Mouse (Mus musculus): ENCODE measurements around the gene Prkg1. TPM values are rescaled to one million over a fixed set of nuclear protein-coding genes. Genes with fewer than 3 reads are reported as not detected.

Gene Prkg1
- polyA plus RNA-seq, 1 experiment from 2014 or later, result 7.1 TPM

DNA sequence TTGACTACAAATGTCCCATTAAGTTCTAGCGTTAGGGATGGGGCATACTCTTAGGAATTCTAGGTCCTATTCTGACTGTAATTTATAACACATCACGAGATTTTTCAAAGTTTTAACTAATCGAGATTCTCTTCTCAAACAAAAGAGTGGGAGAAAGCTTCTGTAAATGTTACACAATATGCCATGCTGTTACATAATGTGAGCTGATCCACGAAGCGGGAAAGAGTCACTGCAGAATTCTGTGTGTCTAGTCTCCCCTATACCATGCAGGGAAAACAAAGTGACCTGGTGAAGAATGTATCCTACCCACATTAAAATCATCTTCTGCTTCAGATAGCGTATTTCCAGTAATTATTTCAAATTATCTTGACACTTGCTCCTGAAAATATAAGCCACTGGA, 567.8 kb downstream of the Prkg1 start:
- DNase-seq (ENCODE audit: low spot score) (no peak), ATAC-seq (replicated peaks; ENCODE audit: insufficient number of reproducible peaks, low FRiP score, low TSS enrichment, low read depth) (no peak)
- H3K27ac ChIP-seq (replicated peaks; ENCODE audit: low read depth, low read length), result no peak overlapping the region
- H3K4me2 ChIP-seq (ENCODE audit: low read depth, low read length), result no peak overlapping the region
- H3K9me3 ChIP-seq (replicated peaks; ENCODE audit: control insufficient read depth, low read length), result no peaks in the 10 kb centered on the region
- no peak overlapping the region for H3K9ac ChIP-seq (replicated peaks; ENCODE audit: low read length)
- H3K27me3 ChIP-seq (ENCODE audit: control insufficient read depth, insufficient read depth, low read length), result no peaks in the 10 kb centered on the region
- WGBS, result 92% methylated on average over 6 of the region's 6 CpGs
- no peaks in the 10 kb centered on the region for H3K36me3 ChIP-seq (replicated peaks; ENCODE audit: control insufficient read depth, insufficient read depth, low read depth, low read length)
- no peak overlapping the region for H3K4me3 ChIP-seq (ENCODE audit: low read depth, low read length)
- no peaks in the 10 kb centered on the region for H3K4me1 ChIP-seq (ENCODE audit: control insufficient read depth, insufficient read depth, low read length)

DNA sequence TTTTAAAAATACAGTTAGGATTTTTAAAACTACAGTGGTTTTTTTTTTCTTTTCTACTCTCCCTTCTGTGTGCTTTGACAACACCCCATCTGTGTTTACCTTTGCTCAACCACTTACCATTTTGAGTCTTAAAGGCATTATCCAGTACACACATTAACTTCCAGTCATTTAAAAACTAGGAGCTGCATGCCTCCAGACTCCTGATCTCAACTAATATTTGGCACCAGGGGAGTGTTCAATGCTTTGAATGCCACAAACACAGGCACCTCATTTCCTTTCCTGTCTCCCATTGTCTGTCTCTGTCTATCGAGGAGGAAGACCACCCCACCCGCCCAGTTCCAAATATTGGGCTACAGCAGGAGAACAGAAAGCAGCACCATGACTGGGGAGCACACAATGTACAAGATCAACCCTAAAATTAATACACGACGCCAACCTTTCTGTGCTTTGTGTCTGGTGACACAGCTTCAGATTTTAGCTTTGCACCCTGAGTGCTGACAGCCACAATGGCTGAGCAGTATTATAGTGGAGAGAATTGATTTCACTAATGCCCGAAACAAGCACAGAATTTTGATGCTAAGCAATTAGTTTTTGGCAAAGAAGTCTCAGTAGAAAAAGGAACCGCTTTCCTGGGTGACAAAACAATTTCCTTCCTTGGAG, 576.1 kb downstream of the Prkg1 start:
- Histone ChIP-seq H3K27me3 (ENCODE audit: control insufficient read depth, insufficient read depth, low read length) (no peaks in the 10 kb centered on the region), H3K4me2 (ENCODE audit: low read depth, low read length) (no peak overlapping the region), H3K4me3 (ENCODE audit: low read depth, low read length) (no peak overlapping the region), H3K36me3 (replicated peaks; ENCODE audit: control insufficient read depth, insufficient read depth, low read depth, low read length) (no peaks in the 10 kb centered on the region), H3K27ac (replicated peaks; ENCODE audit: low read depth, low read length) (no peak overlapping the region), H3K4me1 (ENCODE audit: control insufficient read depth, insufficient read depth, low read length) (no peaks in the 10 kb centered on the region), H3K9me3 (replicated peaks; ENCODE audit: control insufficient read depth, low read length) (no peaks in the 10 kb centered on the region), H3K9ac (replicated peaks; ENCODE audit: low read length) (no peak overlapping the region)
- 88% methylated on average over 6 of the region's 6 CpGs for WGBS
- DNase-seq (ENCODE audit: low spot score) (no peak), ATAC-seq (replicated peaks; ENCODE audit: insufficient number of reproducible peaks, low FRiP score, low TSS enrichment, low read depth) (no peak)

GRCm38 (mm10) chr19:31180757-31181156, 584.1 kb downstream of the Prkg1 start:
- H3K27me3 ChIP-seq (ENCODE audit: control insufficient read depth, insufficient read depth, low read length), result no peaks in the 10 kb centered on the region
- no peak overlapping the region for H3K27ac ChIP-seq (replicated peaks; ENCODE audit: low read depth, low read length)
- ATAC-seq (replicated peaks; ENCODE audit: insufficient number of reproducible peaks, low FRiP score, low TSS enrichment, low read depth) (no peak), DNase-seq (ENCODE audit: low spot score) (no peak)
- no peak overlapping the region for H3K4me3 ChIP-seq (ENCODE audit: low read depth, low read length)
- no peak overlapping the region for H3K9ac ChIP-seq (replicated peaks; ENCODE audit: low read length)
- H3K36me3 ChIP-seq (replicated peaks; ENCODE audit: control insufficient read depth, insufficient read depth, low read depth, low read length), result no peaks in the 10 kb centered on the region
- H3K4me1 ChIP-seq (ENCODE audit: control insufficient read depth, insufficient read depth, low read length), result no peaks in the 10 kb centered on the region
- H3K4me2 ChIP-seq (ENCODE audit: low read depth, low read length), result no peak overlapping the region
- 91% methylated on average over 4 of the region's 4 CpGs for WGBS
- no peaks in the 10 kb centered on the region for H3K9me3 ChIP-seq (replicated peaks; ENCODE audit: control insufficient read depth, low read length)

- 85% methylated on average over 8 of the region's 8 CpGs for WGBS
- H3K36me3 ChIP-seq (replicated peaks; ENCODE audit: control insufficient read depth, insufficient read depth, low read depth, low read length), result no peaks in the 10 kb centered on the region
- H3K4me1 ChIP-seq (ENCODE audit: control insufficient read depth, insufficient read depth, low read length), result no peaks in the 10 kb centered on the region
- H3K9me3 ChIP-seq (replicated peaks; ENCODE audit: control insufficient read depth, low read length), result no peaks in the 10 kb centered on the region
- H3K27me3 ChIP-seq (ENCODE audit: control insufficient read depth, insufficient read depth, low read length), result no peaks in the 10 kb centered on the region
- H3K9ac ChIP-seq (replicated peaks; ENCODE audit: low read length), result no peak overlapping the region
- no peak overlapping the region for H3K4me2 ChIP-seq (ENCODE audit: low read depth, low read length)
- DNase-seq (ENCODE audit: low spot score), result no peak
- no peak overlapping the region for H3K4me3 ChIP-seq (ENCODE audit: low read depth, low read length)
- ATAC-seq (replicated peaks; ENCODE audit: insufficient number of reproducible peaks, low FRiP score, low TSS enrichment, low read depth), result no peak
- no peak overlapping the region for H3K27ac ChIP-seq (replicated peaks; ENCODE audit: low read depth, low read length)
Measured at GRCm38 (mm10) chr19:31177279-31177922, 587.4 kb downstream of the Prkg1 start.

DNA sequence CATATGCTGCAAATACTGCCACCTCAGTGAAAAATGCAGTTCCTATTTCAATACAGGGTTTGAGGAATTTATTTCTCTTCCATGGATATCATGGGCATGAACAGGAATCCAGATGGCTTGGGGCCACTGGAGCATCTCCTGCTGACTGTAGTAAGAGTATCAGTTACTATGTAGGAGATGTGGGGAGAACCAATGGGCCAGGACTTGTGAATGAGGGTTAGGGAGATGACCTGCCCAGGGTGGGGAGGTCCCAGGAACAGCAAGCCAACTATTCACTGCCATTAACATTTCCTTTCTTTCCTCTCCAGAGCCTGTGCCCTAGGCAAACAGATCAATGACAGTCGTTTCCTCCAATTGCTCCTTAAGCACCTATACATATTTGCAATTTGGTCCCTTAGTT, 593.8 kb downstream of the Prkg1 start:
- 35% methylated on average over 1 of the region's 1 CpGs for WGBS

GRCm38 (mm10) chr19:31158944-31159460, 605.8 kb downstream of the Prkg1 start:
- Histone ChIP-seq H3K36me3 (replicated peaks; ENCODE audit: control insufficient read depth, insufficient read depth, low read depth, low read length) (no peaks in the 10 kb centered on the region), H3K9ac (replicated peaks; ENCODE audit: low read length) (no peak overlapping the region), H3K27me3 (ENCODE audit: control insufficient read depth, insufficient read depth, low read length) (no peaks in the 10 kb centered on the region), H3K4me1 (ENCODE audit: control insufficient read depth, insufficient read depth, low read length) (no peaks in the 10 kb centered on the region), H3K27ac (replicated peaks; ENCODE audit: low read depth, low read length) (no peak overlapping the region), H3K4me2 (ENCODE audit: low read depth, low read length) (no peak overlapping the region), H3K9me3 (replicated peaks; ENCODE audit: control insufficient read depth, low read length) (no peaks in the 10 kb centered on the region), H3K4me3 (ENCODE audit: low read depth, low read length) (no peak overlapping the region)
- no peak for DNase-seq (ENCODE audit: low spot score)
- ATAC-seq (replicated peaks; ENCODE audit: insufficient number of reproducible peaks, low FRiP score, low TSS enrichment, low read depth), result no peak
- WGBS, result 87% methylated on average over 6 of the region's 6 CpGs

More for the DNA sequence above, 593.8 kb downstream of the Prkg1 start:
- Histone ChIP-seq H3K9me3 (replicated peaks; ENCODE audit: control insufficient read depth, low read length) (no peaks in the 10 kb centered on the region), H3K27ac (replicated peaks; ENCODE audit: low read depth, low read length) (no peak overlapping the region), H3K9ac (replicated peaks; ENCODE audit: low read length) (no peak overlapping the region), H3K4me2 (ENCODE audit: low read depth, low read length) (no peak overlapping the region), H3K4me1 (ENCODE audit: control insufficient read depth, insufficient read depth, low read length) (no peaks in the 10 kb centered on the region), H3K36me3 (replicated peaks; ENCODE audit: control insufficient read depth, insufficient read depth, low read depth, low read length) (no peaks in the 10 kb centered on the region), H3K4me3 (ENCODE audit: low read depth, low read length) (no peak overlapping the region), H3K27me3 (ENCODE audit: control insufficient read depth, insufficient read depth, low read length) (no peaks in the 10 kb centered on the region)
- DNase-seq (ENCODE audit: low spot score), result no peak
- ATAC-seq (replicated peaks; ENCODE audit: insufficient number of reproducible peaks, low FRiP score, low TSS enrichment, low read depth), result no peak

DNA sequence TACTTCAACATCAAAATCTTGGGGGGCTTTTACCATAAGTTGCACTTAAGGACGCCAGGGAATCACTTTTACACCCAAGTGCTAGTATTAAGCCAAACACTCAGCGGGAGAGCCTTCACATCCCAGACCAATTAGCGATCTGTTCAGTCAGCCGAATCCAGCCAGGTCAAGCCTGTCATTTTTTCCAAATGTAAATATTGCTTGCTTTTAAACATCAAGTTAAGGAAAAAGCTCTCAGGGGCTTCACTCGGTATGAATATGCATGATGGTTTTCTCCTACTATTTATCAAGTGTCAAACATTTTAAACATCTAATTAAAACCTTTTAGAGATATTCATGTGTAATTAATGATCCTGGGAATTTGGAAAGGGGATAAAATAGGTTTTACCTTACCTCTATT, 611.4 kb downstream of the Prkg1 start:
- WGBS, result 48% methylated on average over 5 of the region's 5 CpGs
- no peak overlapping the region for H3K9ac ChIP-seq (replicated peaks; ENCODE audit: low read length)
- ATAC-seq (replicated peaks; ENCODE audit: insufficient number of reproducible peaks, low FRiP score, low TSS enrichment, low read depth), result no peak

GRCm38 (mm10) chr19:31149902-31150301, 614.9 kb downstream of the Prkg1 start:
- no peak for DNase-seq (ENCODE audit: low spot score)
- 92% methylated on average over 2 of the region's 2 CpGs for WGBS
- no peaks in the 10 kb centered on the region for H3K27me3 ChIP-seq (ENCODE audit: control insufficient read depth, insufficient read depth, low read length)

More for the DNA sequence above, 611.4 kb downstream of the Prkg1 start:
- H3K4me1 ChIP-seq (ENCODE audit: control insufficient read depth, insufficient read depth, low read length), result no peaks in the 10 kb centered on the region
- no peaks in the 10 kb centered on the region for H3K36me3 ChIP-seq (replicated peaks; ENCODE audit: control insufficient read depth, insufficient read depth, low read depth, low read length)
- no peaks in the 10 kb centered on the region for H3K27me3 ChIP-seq (ENCODE audit: control insufficient read depth, insufficient read depth, low read length)
- no peak overlapping the region for H3K4me2 ChIP-seq (ENCODE audit: low read depth, low read length)
- H3K9me3 ChIP-seq (replicated peaks; ENCODE audit: control insufficient read depth, low read length), result no peaks in the 10 kb centered on the region
- no peak overlapping the region for H3K27ac ChIP-seq (replicated peaks; ENCODE audit: low read depth, low read length)
- no peak for DNase-seq (ENCODE audit: low spot score)
- no peak overlapping the region for H3K4me3 ChIP-seq (ENCODE audit: low read depth, low read length)

More at GRCm38 (mm10) chr19:31149902-31150301, 614.9 kb downstream of the Prkg1 start:
- H3K9me3 ChIP-seq (replicated peaks; ENCODE audit: control insufficient read depth, low read length), result no peaks in the 10 kb centered on the region
- no peak overlapping the region for H3K9ac ChIP-seq (replicated peaks; ENCODE audit: low read length)
- H3K4me3 ChIP-seq (ENCODE audit: low read depth, low read length), result no peak overlapping the region
- no peak for ATAC-seq (replicated peaks; ENCODE audit: insufficient number of reproducible peaks, low FRiP score, low TSS enrichment, low read depth)
- H3K4me2 ChIP-seq (ENCODE audit: low read depth, low read length), result no peak overlapping the region
- no peaks in the 10 kb centered on the region for H3K36me3 ChIP-seq (replicated peaks; ENCODE audit: control insufficient read depth, insufficient read depth, low read depth, low read length)
- H3K4me1 ChIP-seq (ENCODE audit: control insufficient read depth, insufficient read depth, low read length), result no peaks in the 10 kb centered on the region
- no peak overlapping the region for H3K27ac ChIP-seq (replicated peaks; ENCODE audit: low read depth, low read length)
